Mouse (Mus musculus) bone marrow, adult 2 months (tissue): ENCODE data around the gene Mcm5. TPM values are rescaled to one million over a fixed set of nuclear protein-coding genes. Genes with fewer than 3 reads are reported as not detected.

Experiments used
- H3K27ac ChIP-seq: fragments of 200-500 bp; 2 replicates; pipeline ENCODE4 v1.5.1; 2012; ENCODE audit warnings: low read depth, mild to moderate bottlenecking, control low read depth, inconsistent platforms, low read length; ENCODE audit not compliant: control insufficient read depth, poor library complexity, insufficient read depth
- H3K4me1 ChIP-seq: fragments of 200-500 bp; 2 replicates; pipeline ENCODE4 v1.6.1; 2011; ENCODE audit warnings: low read length; ENCODE audit not compliant: control insufficient read depth, insufficient read depth
- H3K4me3 ChIP-seq: fragments of 200-500 bp; replicated peaks from 2 replicates; pipeline ENCODE3; 2011; ENCODE audit warnings: mild to moderate bottlenecking, low read depth, low read length, control low read depth; ENCODE audit not compliant: control insufficient read depth
- CTCF ChIP-seq: fragments of 200-500 bp; IDR thresholded peaks from 2 replicates; pipeline ENCODE4 v1.5.1; 2011; ENCODE audit warnings: low read length, control low read depth; ENCODE audit not compliant: control insufficient read depth, insufficient read depth
- POLR2A ChIP-seq: fragments of 200-500 bp; IDR thresholded peaks from 2 replicates; pipeline ENCODE4 v1.6.1; 2011; ENCODE audit warnings: low read depth, mild to moderate bottlenecking, control low read depth, low read length, borderline replicate concordance; ENCODE audit not compliant: control insufficient read depth
- WGBS: fragments of 180-500 bp; shearing (Covaris S2); methylation state at CpG from one replicate; pipeline ENCODE4 v1.1.7; 2018; 5-methylcytosine and 5-hydroxymethylcytosine counted together
- polyA plus RNA-seq: library from polyadenylated mRNA; stranded (reverse); fragments of >200 nt; gene quantifications from 2 replicates; pipeline ENCODE4 v1.2.4, GENCODE M21; 2011; ENCODE audit warnings: low replicate concordance; ENCODE audit not compliant: missing spikeins, insufficient read depth, insufficient read length

The Mcm5 gene
- polyA plus RNA-seq, 1 experiment, result 116 TPM

GRCm38 (mm10) chr8:75137536-75137935 is 28.2 kb downstream of the Mcm5 start:
- no peak overlapping the region for H3K4me3 ChIP-seq
- TF ChIP-seq POLR2A (no peak), CTCF (no peak)
- 87% methylated on average over 3 of the region's 3 CpGs for WGBS

GRCm38 (mm10) chr8:75150911-75151610 is 41.7 kb downstream of the Mcm5 start:
- TF ChIP-seq CTCF, result no peak
- no peak for TF ChIP-seq POLR2A
- 51% methylated on average over 5 of the region's 5 CpGs for WGBS
- Histone ChIP-seq H3K4me1 (peaks cover 5% of the 10 kb centered on the region), H3K27ac (no peak overlapping the region), H3K4me3 (no peak overlapping the region)

More at GRCm38 (mm10) chr8:75137536-75137935, 28.2 kb downstream of the Mcm5 start:
- Histone ChIP-seq H3K4me1 (no peaks in the 10 kb centered on the region), H3K27ac (no peak overlapping the region)

- Histone ChIP-seq H3K27ac (no peak overlapping the region), H3K4me3 (no peak overlapping the region), H3K4me1 (peaks cover 5% of the 10 kb centered on the region)
- TF ChIP-seq POLR2A, result no peak
- 67% methylated on average over 4 of the region's 4 CpGs for WGBS
These were observed 42.4 kb downstream of the Mcm5 start for GRCm38 (mm10) chr8:75151743-75152142.

- Histone ChIP-seq H3K4me3 (no peak overlapping the region), H3K27ac (no peak overlapping the region), H3K4me1 (peaks cover 5% of the 10 kb centered on the region)
- 26% methylated on average over 2 of the region's 2 CpGs for WGBS
- TF ChIP-seq POLR2A (no peak), CTCF (no peak)
These were observed 43.2 kb downstream of the Mcm5 start for GRCm38 (mm10) chr8:75152505-75153082.

- TF ChIP-seq POLR2A (no peak), CTCF (no peak)
- WGBS, result 28% methylated on average over 5 of the region's 5 CpGs
- peaks cover 5% of the 10 kb centered on the region for H3K4me1 ChIP-seq
- H3K27ac ChIP-seq, result no peak overlapping the region
- no peak overlapping the region for H3K4me3 ChIP-seq
These were observed 45.6 kb downstream of the Mcm5 start for GRCm38 (mm10) chr8:75154855-75155478.

GRCm38 (mm10) chr8:75155740-75156322 is 46.5 kb downstream of the Mcm5 start:
- TF ChIP-seq POLR2A, result no peak
- no peak for TF ChIP-seq CTCF
- H3K27ac ChIP-seq, result no peak overlapping the region
- 77% methylated on average over 2 of the region's 2 CpGs for WGBS
- peaks cover 5% of the 10 kb centered on the region for H3K4me1 ChIP-seq
- no peak overlapping the region for H3K4me3 ChIP-seq

- no peak overlapping the region for H3K27ac ChIP-seq
- H3K4me3 ChIP-seq, result no peak overlapping the region
- peaks cover 2% of the 10 kb centered on the region; the same call in 1 of the 2 replicates for H3K4me1 ChIP-seq
- WGBS, result 69% methylated on average over 7 of the region's 7 CpGs
- no peak for TF ChIP-seq CTCF
- no peak for TF ChIP-seq POLR2A
These were observed 48.3 kb downstream of the Mcm5 start for GRCm38 (mm10) chr8:75157471-75158230.
